Mouse (Mus musculus): ENCODE data around the gene Gm20828.
"Not testable (repeated sequence)": the region's sequence is repeated elsewhere in the genome, so short reads cannot be mapped to it uniquely, and the experiment has no call there.

Gm20828 gene

GRCm38 (mm10) chrY:11199274-11199673, at the start of gene Gm20828:
Gene Gm20828, minus strand, starts transcription at chrY:11199374.
- DNase-seq (ENCODE audit: low read depth): not testable (repeated sequence)

Data from induced T-regulatory cell, adult 2 months (primary cell).